Mouse (Mus musculus) hindbrain, embryonic 12.5 days (tissue): ENCODE results near the gene Cacna1a. TPM values are rescaled to one million over a fixed set of nuclear protein-coding genes. Genes with fewer than 3 reads are reported as not detected.

Source experiments
- ATAC-seq: fragments of 200-750 bp; cut with Nextera tagmentation; 2 replicates; pipeline ENCODE4 v1.8.0; 2017; ENCODE audit warnings: moderate TSS enrichment; ENCODE audit not compliant: low FRiP score
- H3K27ac ChIP-seq: fragments of 300-500 bp; sonication (generic); 2 replicates; pipeline ENCODE4 v1.5.1; 2016; ENCODE audit warnings: mild to moderate bottlenecking
- H3K27me3 ChIP-seq: fragments of 300-500 bp; sonication (generic); 2 replicates; pipeline ENCODE4 v1.6.1; 2016; ENCODE audit warnings: mild to moderate bottlenecking
- H3K36me3 ChIP-seq: fragments of 300-500 bp; sonication (generic); 2 replicates; pipeline ENCODE4 v1.6.1; 2016; ENCODE audit warnings: mild to moderate bottlenecking
- H3K4me1 ChIP-seq: fragments of 300-500 bp; sonication (generic); 2 replicates; pipeline ENCODE4 v1.6.1; 2016
- H3K4me2 ChIP-seq: fragments of 300-500 bp; sonication (generic); replicated peaks from 2 replicates; pipeline ENCODE4 v1.6.1; 2016; ENCODE audit warnings: mild to moderate bottlenecking
- H3K4me3 ChIP-seq: fragments of 300-500 bp; sonication (generic); 2 replicates; pipeline ENCODE4 v1.5.1; 2016; ENCODE audit warnings: mild to moderate bottlenecking
- H3K9ac ChIP-seq: fragments of 300-500 bp; sonication (generic); 2 replicates; pipeline ENCODE4 v1.6.1; 2016; ENCODE audit warnings: mild to moderate bottlenecking, moderate library complexity
- H3K9me3 ChIP-seq: fragments of 300-500 bp; sonication (generic); replicated peaks from 2 replicates; pipeline ENCODE4 v1.6.1; 2016; ENCODE audit warnings: mild to moderate bottlenecking
- WGBS: fragments of 180-500 bp; shearing (Covaris S2); methylation state at CpG from one replicate; pipeline ENCODE4 v1.1.7; 2016; 5-methylcytosine and 5-hydroxymethylcytosine counted together
- polyA plus RNA-seq: library from polyadenylated mRNA; unstranded; fragments of >200 nt; fragmentation: Nextera tagmentation; extraction: Ambion mirVana; gene quantifications from 2 replicates; pipeline ENCODE4 v1.2.1, GENCODE M21; 2016

The Cacna1a gene
- polyA plus RNA-seq, 1 experiment from 2014 or later = 16.1 TPM

DNA sequence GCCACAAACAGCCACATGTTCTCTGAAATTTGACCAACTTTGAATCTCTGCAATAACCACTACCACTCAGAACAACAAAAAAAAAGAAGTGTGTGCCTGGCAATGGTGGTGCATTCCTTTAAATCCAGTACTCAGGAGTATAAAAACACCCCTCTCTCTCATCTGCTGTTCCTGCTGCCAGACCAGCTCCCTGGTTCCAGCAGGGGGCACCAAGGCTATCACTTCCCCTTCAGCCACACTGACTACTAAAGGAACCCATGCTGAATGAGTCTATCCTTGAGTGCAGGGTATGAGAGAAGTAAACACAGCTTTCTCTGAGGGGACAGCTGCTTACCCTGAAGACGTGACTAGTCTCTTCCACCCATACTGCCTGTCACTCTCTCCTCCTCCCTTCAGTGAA, 197.1 kb downstream of the Cacna1a start:
- Histone ChIP-seq H3K27me3 (no peaks in the 10 kb centered on the region), H3K9ac (no peak overlapping the region), H3K4me1 (no peaks in the 10 kb centered on the region), H3K36me3 (peaks cover 29% of the 10 kb centered on the region; the same call in 1 of the 2 replicates), H3K27ac (no peak overlapping the region), H3K4me3 (no peak overlapping the region), H3K9me3 (no peaks in the 10 kb centered on the region), H3K4me2 (no peak overlapping the region)
- ATAC-seq = no peak
- WGBS = 52% methylated on average over 1 of the region's 1 CpGs

DNA sequence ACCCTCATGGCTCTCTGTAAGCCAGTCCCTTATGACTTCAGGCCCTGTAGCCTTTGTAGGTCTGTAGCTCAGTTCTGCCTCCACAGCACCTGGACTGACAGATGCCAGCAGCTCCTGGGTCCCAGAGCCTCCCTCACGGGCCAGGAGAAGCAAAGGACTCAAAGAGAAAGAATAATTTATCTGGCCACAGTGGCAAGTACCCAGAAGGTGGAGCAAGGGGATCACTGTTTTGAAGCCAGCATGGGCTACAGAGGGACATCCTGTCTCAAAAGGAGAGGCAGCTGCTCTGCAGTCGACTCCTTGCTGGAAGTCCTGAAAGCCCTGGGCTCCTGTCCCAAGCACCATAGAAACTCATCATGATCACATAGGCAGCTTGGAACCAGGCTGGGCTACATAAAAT, 198.0 kb downstream of the Cacna1a start:
- Histone ChIP-seq H3K4me3 (no peak overlapping the region), H3K27ac (no peak overlapping the region), H3K4me1 (no peaks in the 10 kb centered on the region), H3K4me2 (no peak overlapping the region), H3K9ac (no peak overlapping the region), H3K36me3 (peaks cover 29% of the 10 kb centered on the region; the same call in 1 of the 2 replicates), H3K9me3 (no peaks in the 10 kb centered on the region), H3K27me3 (no peaks in the 10 kb centered on the region)
- no peak for ATAC-seq
- 74% methylated on average over 2 of the region's 2 CpGs for WGBS

DNA sequence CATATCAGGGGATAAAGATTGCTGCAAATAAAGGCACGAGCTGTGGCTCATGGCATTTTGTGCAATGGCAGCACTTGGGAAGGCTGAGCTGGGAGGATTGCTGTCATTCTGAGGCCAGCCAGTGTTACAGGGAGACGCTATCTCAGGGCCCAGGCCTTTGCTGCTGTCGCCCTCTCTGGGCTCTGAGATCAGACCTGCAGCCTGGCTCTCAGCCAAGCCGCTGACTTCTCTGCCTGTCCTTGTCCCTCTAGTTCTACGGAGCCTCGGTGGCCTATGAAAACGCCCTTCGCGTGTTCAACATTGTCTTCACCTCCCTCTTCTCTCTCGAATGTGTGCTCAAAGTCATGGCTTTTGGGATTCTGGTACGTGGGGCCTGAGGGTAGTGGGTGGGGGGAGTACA, 200.3 kb downstream of the Cacna1a start:
- Histone ChIP-seq H3K4me1 (no peaks in the 10 kb centered on the region), H3K36me3 (peaks cover 24% of the 10 kb centered on the region; the same call in 1 of the 2 replicates), H3K27me3 (no peaks in the 10 kb centered on the region), H3K9ac (no peak overlapping the region), H3K9me3 (no peaks in the 10 kb centered on the region), H3K4me3 (no peak overlapping the region), H3K27ac (no peak overlapping the region), H3K4me2 (no peak overlapping the region)
- no peak for ATAC-seq
- 82% methylated on average over 11 of the region's 11 CpGs for WGBS

DNA sequence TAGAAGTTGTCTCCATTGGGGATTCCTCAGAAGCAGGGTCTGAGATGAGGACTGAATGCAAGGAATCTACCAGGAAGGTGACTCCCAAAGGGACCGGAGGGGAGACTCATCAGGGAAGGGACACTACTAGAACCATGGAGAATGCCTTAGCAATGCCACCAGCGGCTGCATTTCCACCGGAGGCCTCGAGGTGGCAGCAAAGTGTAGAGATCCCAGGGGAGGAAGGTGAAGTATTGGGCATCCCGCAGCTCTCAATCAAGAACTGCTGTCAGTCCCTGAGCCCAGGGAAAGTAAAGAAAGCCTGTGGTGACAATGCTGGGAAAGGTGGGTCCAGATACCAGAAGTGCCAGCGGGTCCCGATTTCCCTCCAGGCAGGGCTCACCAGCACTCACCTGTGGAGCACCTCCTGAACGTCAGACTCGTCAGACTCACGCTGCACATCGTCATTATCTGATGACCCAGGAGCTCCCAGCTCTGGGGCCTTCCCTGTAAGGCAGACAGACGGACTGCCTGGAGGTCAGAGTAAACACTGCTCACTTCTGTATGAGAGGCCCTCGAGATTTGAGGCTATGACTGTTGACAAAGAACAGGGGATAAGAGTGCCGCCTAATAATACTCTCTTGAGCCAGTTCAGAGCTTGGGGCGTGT, 203.9 kb downstream of the Cacna1a start:
- WGBS = 25% methylated on average over 15 of the region's 15 CpGs
- Histone ChIP-seq H3K4me1 (no peaks in the 10 kb centered on the region), H3K9me3 (no peaks in the 10 kb centered on the region), H3K27me3 (no peaks in the 10 kb centered on the region), H3K4me3 (no peak overlapping the region), H3K36me3 (0 out of 2 replicates have a peak, but pooled peaks cover 8% of the 10 kb centered on the region), H3K4me2 (no peak overlapping the region), H3K27ac (no peak overlapping the region), H3K9ac (no peak overlapping the region)
- no peak for ATAC-seq

DNA sequence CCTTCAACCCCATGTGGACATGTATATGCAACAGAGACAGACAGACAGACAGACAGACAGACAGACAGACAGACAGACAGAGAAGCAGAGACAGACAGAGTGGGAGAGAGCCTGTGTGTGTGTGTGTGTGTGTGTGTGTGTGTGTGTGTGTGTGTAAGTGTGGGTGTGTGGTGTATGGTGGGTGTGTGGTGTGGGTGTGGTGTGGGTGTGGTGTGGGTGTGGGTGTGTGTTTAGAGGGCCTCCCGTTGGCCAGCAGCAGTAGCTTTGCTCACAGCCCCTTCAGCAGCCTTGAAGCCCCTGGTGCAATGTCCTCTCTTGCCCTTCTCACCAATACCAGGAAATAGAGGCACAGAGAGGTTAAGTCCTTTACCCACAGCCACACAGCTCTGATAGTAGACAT, 204.9 kb downstream of the Cacna1a start:
- Histone ChIP-seq H3K36me3 (0 out of 2 replicates have a peak, but pooled peaks cover 8% of the 10 kb centered on the region), H3K9me3 (no peaks in the 10 kb centered on the region), H3K27me3 (no peaks in the 10 kb centered on the region), H3K27ac (no peak overlapping the region), H3K4me3 (no peak overlapping the region), H3K4me1 (no peaks in the 10 kb centered on the region), H3K4me2 (no peak overlapping the region), H3K9ac (no peak overlapping the region)
- 89% methylated on average over 1 of the region's 1 CpGs for WGBS
- ATAC-seq = no peak

DNA sequence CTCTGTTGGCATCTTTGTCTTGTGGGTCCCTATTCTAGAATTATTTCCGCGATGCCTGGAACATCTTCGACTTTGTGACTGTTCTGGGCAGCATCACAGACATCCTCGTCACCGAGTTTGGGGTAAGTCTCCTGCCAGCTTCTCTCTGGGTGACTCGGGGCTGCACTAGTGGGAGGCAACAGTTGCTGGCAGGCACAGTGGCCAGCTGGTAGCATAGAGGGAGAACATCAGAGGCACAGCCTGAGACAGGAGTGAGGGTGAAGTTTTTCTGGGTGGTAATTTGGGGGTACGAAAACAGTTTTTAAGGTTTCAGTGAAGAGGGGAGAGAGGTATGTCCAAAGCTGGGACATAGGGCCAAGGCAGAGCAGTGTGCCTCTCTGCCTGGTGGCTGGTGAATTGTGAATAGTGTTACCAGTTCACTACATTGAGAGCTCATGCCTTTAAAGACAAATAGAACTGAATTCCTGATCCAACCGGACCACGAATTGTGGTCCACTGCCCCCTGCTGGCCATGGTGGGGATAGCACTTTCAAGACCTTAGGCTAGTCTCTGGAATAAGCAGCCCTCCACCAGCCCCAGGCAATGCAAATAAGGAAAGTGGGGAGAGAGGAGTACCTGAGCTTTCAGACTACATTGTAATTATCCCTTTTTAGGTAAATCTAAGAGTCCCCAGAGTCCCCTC, 206.0 kb downstream of the Cacna1a start:
- 0 out of 2 replicates have a peak, but pooled peaks cover 4% of the 10 kb centered on the region for H3K36me3 ChIP-seq
- no peak overlapping the region for H3K27ac ChIP-seq
- H3K27me3 ChIP-seq = no peaks in the 10 kb centered on the region
- H3K9me3 ChIP-seq = no peaks in the 10 kb centered on the region
- no peak overlapping the region for H3K4me3 ChIP-seq
- ATAC-seq = no peak
- no peak overlapping the region for H3K9ac ChIP-seq
- WGBS = 68% methylated on average over 9 of the region's 9 CpGs
- no peaks in the 10 kb centered on the region for H3K4me1 ChIP-seq
- no peak overlapping the region for H3K4me2 ChIP-seq

DNA sequence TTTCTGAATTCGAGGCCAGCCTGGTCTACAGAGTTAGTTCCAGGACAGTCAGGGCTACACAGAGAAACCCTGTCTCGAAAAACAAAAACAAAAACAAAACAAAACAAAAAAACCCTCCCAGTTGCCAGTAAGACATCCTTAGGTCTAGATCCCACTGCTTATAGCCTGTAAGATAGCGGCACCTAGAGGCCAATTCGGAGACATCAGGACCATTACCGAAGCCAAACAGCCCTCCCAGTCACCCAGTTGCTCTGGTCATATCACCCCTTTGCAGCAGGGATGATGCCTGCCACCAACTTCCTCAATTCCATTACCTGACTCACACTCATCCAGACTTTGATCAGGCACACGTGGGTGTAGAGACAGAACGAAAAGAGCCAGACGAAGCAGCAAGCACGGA, 207.4 kb downstream of the Cacna1a start:
- 24% methylated on average over 9 of the region's 9 CpGs for WGBS
- H3K4me3 ChIP-seq = no peak overlapping the region
- H3K27me3 ChIP-seq = 0 out of 2 replicates have a peak, but pooled peaks cover 2% of the 10 kb centered on the region
- H3K4me1 ChIP-seq = peaks cover 9% of the 10 kb centered on the region
- no peaks in the 10 kb centered on the region for H3K9me3 ChIP-seq
- no peak overlapping the region for H3K9ac ChIP-seq
- H3K36me3 ChIP-seq = no peaks in the 10 kb centered on the region
- no peak overlapping the region for H3K4me2 ChIP-seq
- no peak overlapping the region for H3K27ac ChIP-seq
- ATAC-seq = no peak

DNA sequence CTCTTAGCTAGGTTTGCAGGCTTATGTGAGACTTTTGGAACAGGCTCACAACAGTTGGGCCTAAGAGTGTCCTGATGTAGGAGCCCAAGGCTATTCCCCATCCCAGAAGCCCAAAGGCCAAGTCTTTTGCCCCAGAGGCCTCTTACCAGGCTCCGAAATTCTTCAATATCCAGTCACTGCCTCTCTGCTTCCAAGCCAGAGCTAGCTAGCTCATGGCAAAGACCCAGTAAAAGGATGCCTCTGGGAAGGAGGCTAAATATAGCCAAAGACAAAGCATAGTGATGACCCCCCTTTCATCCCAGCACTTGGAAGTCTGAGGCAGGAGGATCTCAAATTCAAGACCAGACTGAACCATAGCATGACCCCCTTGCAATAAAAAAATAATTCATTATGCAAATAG, 211.2 kb downstream of the Cacna1a start:
- H3K4me1 ChIP-seq = peaks cover 20% of the 10 kb centered on the region
- no peak overlapping the region for H3K9ac ChIP-seq
- 94% methylated on average over 1 of the region's 1 CpGs for WGBS
- H3K4me3 ChIP-seq = no peak overlapping the region
- H3K36me3 ChIP-seq = peaks cover 7% of the 10 kb centered on the region; the same call in 1 of the 2 replicates
- H3K27ac ChIP-seq = no peak overlapping the region
- peaks cover 13% of the 10 kb centered on the region for H3K27me3 ChIP-seq
- no peak for ATAC-seq
- H3K9me3 ChIP-seq = no peaks in the 10 kb centered on the region
- H3K4me2 ChIP-seq = no peak overlapping the region

DNA sequence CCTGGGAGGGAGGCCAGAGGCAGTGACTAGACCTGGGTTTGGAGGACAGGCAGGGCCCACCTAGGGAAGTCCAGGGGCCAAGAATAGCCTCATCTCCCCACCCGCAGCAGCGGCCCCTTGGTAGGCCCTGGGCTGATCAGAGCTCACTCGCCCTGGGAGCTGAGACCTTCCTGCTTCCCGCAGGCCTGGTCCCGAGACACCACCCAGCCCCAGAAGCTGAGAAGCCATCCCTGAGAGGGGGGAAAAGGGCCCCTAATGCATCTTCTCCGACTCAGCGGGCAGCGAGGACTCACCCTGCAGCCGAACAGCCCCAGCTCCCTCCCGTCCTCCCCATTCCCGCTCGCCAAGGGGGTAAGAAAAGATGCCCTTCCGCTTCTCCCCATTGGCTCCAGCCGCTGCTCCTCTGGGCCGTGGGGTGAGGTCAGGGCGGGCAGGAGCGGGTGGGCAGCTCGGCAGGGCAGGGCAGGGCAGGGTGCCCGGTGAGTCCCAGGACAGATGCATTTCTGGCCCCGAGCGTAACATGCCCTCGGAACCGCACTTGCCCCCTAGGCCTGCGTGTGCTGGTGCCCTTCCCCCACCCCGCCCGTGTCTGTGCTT, 212.2 kb downstream of the Cacna1a start:
- ATAC-seq = peak; percentile 20; the same call in 1 of the 2 replicates
- Histone ChIP-seq H3K9me3 (no peaks in the 10 kb centered on the region), H3K4me1 (peaks cover 20% of the 10 kb centered on the region), H3K4me2 (peak overlapping the region; percentile 60), H3K9ac (peak overlapping the region; percentile 62), H3K27ac (no peak overlapping the region), H3K27me3 (peaks cover 13% of the 10 kb centered on the region), H3K4me3 (peak overlapping the region; percentile 25), H3K36me3 (peaks cover 7% of the 10 kb centered on the region; the same call in 1 of the 2 replicates)
- WGBS = 3% methylated on average over 26 of the region's 26 CpGs

DNA sequence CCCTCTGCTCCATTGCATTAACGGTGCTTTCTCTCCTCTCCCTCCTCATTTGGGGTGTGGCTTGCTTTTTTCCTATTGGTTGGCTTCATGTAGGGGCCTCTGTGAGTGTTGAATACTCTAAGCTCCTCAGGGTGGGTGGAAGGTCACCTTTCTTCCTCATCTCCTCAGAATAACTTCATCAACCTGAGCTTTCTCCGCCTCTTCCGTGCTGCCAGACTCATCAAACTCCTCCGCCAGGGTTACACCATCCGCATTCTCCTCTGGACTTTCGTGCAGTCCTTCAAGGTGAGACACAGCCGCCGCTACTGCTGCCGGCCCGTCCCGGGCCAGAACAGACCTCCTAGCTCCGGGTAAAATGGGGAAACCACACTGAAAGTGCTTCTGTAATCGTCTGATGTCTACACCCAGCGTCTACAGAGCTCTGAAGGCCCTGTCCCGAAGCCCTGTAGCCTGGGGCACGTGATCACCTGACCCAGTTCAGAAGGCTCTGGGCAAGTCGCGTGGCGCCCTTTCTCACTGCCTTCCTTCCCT, 213.0 kb downstream of the Cacna1a start:
- Histone ChIP-seq H3K9me3 (no peaks in the 10 kb centered on the region), H3K36me3 (peaks cover 7% of the 10 kb centered on the region; the same call in 1 of the 2 replicates), H3K27ac (no peak overlapping the region), H3K4me3 (peak overlapping the region; percentile 22), H3K27me3 (peaks cover 13% of the 10 kb centered on the region), H3K9ac (0 out of 2 replicates have a peak overlapping the region, but pooled peaks have one; percentile 43), H3K4me1 (peaks cover 20% of the 10 kb centered on the region), H3K4me2 (peak overlapping the region; percentile 60)
- 6% methylated on average over 19 of the region's 19 CpGs for WGBS
- ATAC-seq = 0 out of 2 replicates have a peak, but pooled peaks have one; percentile 21

DNA sequence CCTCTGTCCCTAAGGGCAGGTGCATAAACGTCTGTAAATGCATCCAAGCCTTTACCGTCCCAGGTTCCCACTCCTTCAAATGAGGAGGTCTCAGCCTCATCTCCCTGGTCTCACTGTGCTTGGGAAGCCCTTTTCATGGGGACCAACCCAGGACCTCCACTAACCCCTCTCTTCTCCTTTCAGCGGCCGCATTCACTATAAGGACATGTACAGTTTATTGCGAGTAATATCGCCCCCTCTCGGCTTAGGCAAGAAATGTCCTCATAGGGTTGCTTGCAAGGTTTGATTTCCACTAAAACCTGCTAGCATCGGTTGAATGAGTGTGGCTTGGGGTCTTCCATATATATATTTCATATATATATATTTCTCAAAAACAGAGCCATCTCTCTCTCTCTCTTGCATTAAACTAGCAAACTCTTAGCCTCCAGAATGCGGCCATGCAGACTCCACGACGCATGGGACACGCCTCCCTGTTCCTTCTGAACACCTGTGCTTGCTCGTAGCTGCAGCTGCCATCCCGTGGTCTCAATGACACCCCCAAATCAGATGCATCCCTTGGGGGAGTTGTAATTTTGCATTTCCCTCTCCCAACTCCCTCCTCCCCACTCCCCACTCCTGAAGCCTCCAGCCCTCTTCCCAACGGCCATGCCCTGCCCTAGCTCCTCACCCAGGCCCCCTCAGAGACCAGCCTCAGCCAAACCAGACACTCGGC, 226.4 kb downstream of the Cacna1a start:
- no peak for ATAC-seq
- Histone ChIP-seq H3K4me1 (peaks cover 24% of the 10 kb centered on the region), H3K27me3 (0 out of 2 replicates have a peak, but pooled peaks cover 6% of the 10 kb centered on the region), H3K27ac (no peak overlapping the region), H3K4me2 (0 out of 2 replicates have a peak overlapping the region, but pooled peaks have one; percentile 5), H3K9me3 (no peaks in the 10 kb centered on the region), H3K4me3 (no peak overlapping the region), H3K9ac (no peak overlapping the region), H3K36me3 (peaks cover 10% of the 10 kb centered on the region)
- WGBS = 29% methylated on average over 16 of the region's 16 CpGs
